Mouse (Mus musculus) heart, adult 2 months (tissue): ENCODE results near the gene Enah.

Source experiments
- CTCF ChIP-seq: fragments of 200-600 bp; IDR thresholded peaks from 2 replicates; pipeline ENCODE4 v1.8.1; 2022; ENCODE audit warnings: antibody characterized with exemption, mild to moderate bottlenecking, moderate library complexity
- EP300 ChIP-seq: fragments of 200-500 bp; IDR thresholded peaks from 2 replicates; pipeline ENCODE4 v1.6.1; 2011; ENCODE audit warnings: low read depth, low read length, control low read depth; ENCODE audit not compliant: insufficient read depth

GRCm38 (mm10) chr1:181872639-181873038 is 147.2 kb downstream of the Enah start:
- TF ChIP-seq EP300 (no peak), CTCF (no peak)
